Mouse (Mus musculus) retina, postnatal 1 day (tissue): ENCODE data around the gene Hoxd10.

Experiments
- DNase-seq: peaks from one replicate; pipeline ENCODE4 v3.0.0-alpha.2; 2012

Hoxd10 gene

GRCm38 (mm10) chr2:74691022-74691951 lies at the start of gene Hoxd10:
Hoxd10 (plus strand) TSS chr2:74691924.
- DNase-seq = peak; percentile 79

GRCm38 (mm10) chr2:74642431-74642830 lies 49.3 kb upstream of the Hoxd10 start:
- DNase-seq = no peak

GRCm38 (mm10) chr2:74645631-74646030 lies 46.1 kb upstream of the Hoxd10 start:
- no peak for DNase-seq

- peak; percentile 17 for DNase-seq
Observed at GRCm38 (mm10) chr2:74647082-74647864, 44.5 kb upstream of the Hoxd10 start.

DNA sequence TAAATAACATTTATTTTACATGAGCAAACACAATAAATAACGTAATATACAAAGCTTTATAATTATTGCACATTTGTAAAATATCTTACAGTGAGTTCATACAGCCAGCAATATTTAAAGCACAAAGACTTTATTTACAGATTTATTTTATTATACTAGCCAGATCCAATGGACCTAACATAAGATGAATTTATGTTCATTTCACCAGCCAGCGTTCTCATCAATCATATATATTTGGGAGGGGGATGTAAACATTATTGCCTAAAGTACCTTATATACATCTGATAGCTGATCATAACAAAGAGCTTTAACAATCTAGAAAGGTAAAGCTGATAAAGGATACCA lies 38.8 kb upstream of the Hoxd10 start:
- no peak for DNase-seq

DNA sequence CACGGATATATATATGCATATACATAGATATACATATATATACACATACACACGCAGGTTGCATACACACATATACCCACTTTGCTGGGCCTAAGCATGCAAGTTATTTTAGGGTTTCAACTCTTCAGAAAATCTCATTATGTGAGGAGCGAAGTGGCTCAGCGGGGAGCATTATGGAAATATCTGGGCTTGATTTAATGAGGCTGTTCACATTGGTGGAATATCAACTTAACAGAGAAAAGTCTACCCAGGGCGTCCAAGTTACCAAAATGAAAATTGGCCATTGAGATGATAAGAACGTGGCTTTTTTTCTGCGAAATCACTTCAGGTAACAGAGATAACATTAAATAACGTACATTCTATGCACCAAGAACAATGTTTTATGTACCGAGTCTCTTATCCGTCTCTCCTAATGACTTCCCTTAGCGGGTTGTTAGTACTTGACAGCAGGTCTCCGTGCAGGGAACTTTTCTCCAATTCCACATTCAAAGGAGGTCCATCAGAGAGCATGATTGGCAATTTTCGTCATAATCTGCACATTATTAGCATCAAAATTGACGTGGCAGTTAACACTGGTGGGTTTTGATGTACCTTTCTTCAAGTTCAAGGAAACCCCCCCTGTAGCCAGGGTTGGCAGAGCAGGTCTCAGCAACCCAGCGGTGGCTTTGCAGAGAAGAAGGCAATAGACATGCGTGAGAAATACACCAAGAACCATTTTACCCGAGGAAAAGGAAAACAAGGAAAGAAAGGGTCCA lies 37.8 kb upstream of the Hoxd10 start:
- DNase-seq = peak; percentile 30

- DNase-seq = no peak
Observed at GRCm38 (mm10) chr2:74654743-74655419, 36.8 kb upstream of the Hoxd10 start.

GRCm38 (mm10) chr2:74655420-74655781 lies 36.3 kb upstream of the Hoxd10 start:
- DNase-seq = peak; percentile 43

DNA sequence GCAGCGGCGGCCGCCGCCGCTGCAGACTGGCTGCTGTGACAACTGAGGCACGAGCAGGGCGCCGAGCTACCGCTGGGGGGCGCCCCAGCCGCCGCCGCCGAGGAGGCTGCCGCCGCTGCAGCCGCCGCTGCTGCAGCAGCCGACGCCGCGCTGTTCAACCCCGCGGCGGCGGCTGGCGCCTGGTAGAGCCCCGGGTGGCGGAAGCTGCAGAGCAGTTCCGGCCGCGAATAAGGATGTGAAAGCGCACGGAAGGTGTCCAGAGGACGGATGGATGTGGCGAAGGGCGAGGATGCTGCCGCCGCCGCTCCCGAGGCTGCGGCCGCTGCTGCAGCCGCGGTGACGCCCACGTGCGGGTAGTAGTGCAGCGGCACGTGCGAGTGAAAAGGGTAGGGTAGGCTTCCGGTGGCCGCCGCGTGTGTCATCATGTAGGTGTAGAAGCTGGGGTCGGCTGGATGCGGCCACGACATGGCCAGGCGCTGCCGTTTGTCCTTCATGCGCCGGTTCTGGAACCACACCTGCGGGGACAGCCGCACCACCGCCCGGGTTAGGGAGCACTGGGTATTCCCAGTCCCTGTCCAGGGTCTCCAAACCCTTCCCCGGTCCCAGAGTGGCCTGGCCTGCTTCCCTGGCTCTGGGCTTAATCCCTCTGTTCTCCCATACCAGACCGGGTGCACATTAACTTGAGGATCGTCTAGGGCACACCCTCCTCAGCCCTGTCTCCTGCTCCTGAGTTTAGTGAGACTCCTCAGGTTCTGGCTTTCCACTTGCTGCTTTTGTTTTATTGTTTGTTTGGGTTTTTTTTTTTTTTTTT lies 35.7 kb upstream of the Hoxd10 start:
- peak; percentile 58 for DNase-seq

DNA sequence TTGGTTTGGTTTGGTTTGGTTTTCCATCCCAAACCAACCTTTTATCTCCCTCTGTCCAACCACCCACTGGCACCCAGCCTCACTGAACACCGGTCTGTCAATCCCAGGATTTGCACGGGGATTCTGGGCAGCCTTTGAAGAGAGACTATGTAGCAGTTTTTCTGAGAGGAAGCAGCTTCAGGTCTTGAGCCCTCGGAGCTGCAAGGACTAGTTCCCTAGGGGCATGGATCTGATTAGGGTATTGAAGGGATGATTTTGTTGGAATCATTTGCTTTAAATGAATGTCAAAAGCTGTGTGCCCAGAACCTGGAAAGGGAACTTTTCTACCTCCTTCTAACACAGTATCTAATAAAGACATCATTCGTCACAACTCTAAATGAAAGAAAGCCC lies 35.1 kb upstream of the Hoxd10 start:
- peak; percentile 43 for DNase-seq

GRCm38 (mm10) chr2:74657251-74658023 lies 34.3 kb upstream of the Hoxd10 start:
- peak; percentile 40 for DNase-seq

DNA sequence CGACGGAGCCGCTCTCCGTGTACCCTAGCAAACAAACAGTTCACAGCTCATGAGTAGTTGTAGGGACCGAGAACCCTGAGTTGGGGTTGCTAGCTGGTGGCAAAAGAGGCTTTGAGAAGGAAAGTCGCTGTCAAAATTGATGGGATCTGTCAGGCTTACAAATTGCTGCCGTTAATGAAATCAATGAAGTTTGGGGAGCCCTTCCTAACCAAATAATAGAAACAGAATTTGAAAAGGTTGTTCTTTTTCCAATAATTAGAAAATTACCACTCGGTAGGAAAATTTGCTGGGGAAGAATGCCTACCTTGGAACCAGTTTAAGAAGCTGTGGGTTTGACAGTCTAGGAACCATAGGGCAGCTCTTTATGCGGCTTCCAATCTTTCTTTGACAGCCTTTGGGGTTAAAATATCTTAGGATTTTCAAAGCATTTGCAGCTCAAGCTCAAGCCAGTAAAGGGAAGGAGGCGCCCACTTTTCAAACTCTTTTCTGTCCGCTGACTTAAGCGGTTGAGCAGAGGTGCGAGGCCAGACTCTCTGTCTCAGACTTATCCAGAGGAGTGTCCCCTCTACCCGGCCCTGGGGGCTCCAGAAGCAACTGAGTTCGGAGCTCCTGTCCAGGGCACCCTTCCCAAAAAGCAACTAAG lies 33.6 kb upstream of the Hoxd10 start:
- no peak for DNase-seq

GRCm38 (mm10) chr2:74658667-74659371 lies 32.9 kb upstream of the Hoxd10 start:
- peak; percentile 45 for DNase-seq

- DNase-seq = peak; percentile 21
Observed at GRCm38 (mm10) chr2:74659507-74660005, 32.2 kb upstream of the Hoxd10 start, which contains the start of gene Evx2. Evx2 (minus strand) TSS chr2:74659557.

DNA sequence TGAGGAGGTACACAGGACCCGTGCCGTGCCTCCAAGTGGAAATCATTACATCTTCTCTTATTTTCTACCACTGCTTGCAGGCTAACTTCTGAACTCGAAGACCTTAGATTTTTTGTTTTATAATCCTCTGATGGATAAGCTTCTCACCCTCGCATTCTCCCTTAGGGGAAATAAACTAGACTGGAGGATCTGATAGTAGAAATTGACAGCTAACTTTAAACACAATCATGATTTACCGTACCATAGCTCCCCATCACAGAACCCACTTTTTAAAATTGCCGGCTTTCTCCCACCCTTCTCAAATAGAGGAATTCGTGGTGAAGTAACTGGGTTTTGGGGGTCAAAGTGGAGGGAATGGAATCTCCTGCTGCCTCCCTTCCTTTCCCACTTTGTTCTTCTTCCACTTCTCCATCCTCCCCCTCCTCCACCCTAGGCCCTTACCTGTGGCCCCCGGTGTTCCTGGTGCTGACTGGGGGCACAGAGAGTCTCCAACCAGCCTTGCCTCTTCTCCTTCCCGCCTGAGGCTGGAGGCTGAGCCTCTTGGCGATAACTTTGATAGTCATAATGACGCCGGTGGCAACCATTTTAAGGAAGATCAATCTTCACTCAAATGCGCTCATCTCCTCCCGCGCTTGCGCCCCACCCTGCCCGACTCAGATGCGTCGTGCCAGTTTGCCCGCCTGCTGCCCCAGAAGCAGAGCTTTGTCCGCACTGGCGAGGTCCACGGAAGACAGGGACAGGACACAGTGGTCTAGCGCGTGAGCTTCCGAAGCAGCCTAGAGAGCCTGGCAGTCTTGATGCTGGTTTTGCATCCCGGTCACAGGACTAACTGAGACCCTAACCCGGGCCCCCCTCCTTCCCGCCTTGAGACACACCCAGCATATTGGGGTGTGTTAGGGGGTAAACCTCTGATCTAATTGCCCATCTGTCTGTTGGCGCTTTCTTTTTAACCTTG lies 31.0 kb upstream of the Hoxd10 start:
- DNase-seq = no peak

DNA sequence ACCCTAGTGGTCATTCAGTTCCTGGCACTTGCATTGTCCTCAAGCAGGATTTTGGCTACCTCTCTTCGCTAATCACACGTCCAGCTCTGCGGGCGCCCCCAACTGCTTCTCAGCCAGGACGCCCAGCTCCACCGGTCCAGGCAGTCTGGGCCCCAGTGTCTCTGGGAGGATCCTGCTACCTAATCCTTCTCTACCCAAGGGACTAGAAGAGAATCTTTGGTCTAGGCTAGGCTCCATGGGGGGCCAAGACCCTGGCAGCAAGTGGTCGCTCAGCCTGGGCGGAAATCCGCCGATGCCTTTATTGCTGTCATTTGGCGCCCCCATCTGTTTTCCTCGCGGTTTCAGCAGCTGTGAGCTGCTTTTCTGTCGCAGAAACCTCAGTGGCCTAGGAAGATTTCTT lies 30.0 kb upstream of the Hoxd10 start:
- DNase-seq = peak; percentile 81

GRCm38 (mm10) chr2:74663291-74663925 lies 28.3 kb upstream of the Hoxd10 start:
- peak; percentile 80 for DNase-seq

DNA sequence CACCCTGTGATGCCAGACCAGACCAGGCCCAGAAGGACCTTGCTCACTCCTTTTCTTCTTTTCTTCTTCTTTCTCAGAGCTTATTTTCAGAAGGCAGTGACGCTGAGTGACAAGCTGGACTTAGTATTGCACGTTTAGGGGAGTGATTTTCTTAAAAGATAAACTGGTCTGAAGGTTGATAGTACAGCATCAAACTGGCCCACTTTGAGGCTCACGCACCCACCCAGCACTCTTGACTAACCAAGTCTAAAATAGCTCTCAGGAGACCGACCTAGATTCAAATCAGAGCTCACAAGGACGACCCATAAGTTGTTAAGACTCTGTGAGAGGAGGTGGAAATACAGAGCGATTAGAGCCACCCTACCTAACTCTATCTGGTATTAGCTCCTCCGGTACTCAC lies 25.3 kb upstream of the Hoxd10 start:
- DNase-seq = no peak
